Mouse (Mus musculus): Measurements from ENCODE around the gene Fgfr2. TPM values are rescaled to one million over a fixed set of nuclear protein-coding genes. Genes with fewer than 3 reads are reported as not detected.

The Fgfr2 gene
- polyA plus RNA-seq, 1 experiment from 2014 or later = 67.0 TPM

GRCm38 (mm10) chr7:132705130-132705529 is 418.0 kb downstream of the Fgfr2 start:
- Histone ChIP-seq H3K4me3 (replicated peaks) (no peak overlapping the region), H3K27me3 (replicated peaks) (no peaks in the 10 kb centered on the region), H3K36me3 (no peaks in the 10 kb centered on the region), H3K9ac (no peak overlapping the region), H3K27ac (no peak overlapping the region), H3K4me1 (replicated peaks) (0 out of 2 replicates have a peak, but pooled peaks cover 2% of the 10 kb centered on the region), H3K9me3 (no peaks in the 10 kb centered on the region), H3K4me2 (replicated peaks) (no peak overlapping the region)
- no peak for ATAC-seq
- WGBS = 91% methylated on average over 7 of the region's 7 CpGs

- ATAC-seq = no peak
- Histone ChIP-seq H3K9ac (no peak overlapping the region), H3K27ac (no peak overlapping the region), H3K4me2 (replicated peaks) (no peak overlapping the region), H3K27me3 (replicated peaks) (no peaks in the 10 kb centered on the region), H3K9me3 (no peaks in the 10 kb centered on the region), H3K4me1 (replicated peaks) (0 out of 2 replicates have a peak, but pooled peaks cover 2% of the 10 kb centered on the region), H3K36me3 (no peaks in the 10 kb centered on the region), H3K4me3 (replicated peaks) (no peak overlapping the region)
- 87% methylated on average over 8 of the region's 8 CpGs for WGBS
Observed at GRCm38 (mm10) chr7:132704310-132704875, 418.8 kb downstream of the Fgfr2 start.

- no peaks in the 10 kb centered on the region for H3K27me3 ChIP-seq (replicated peaks)
- no peak overlapping the region for H3K27ac ChIP-seq
- WGBS = 78% methylated on average over 9 of the region's 9 CpGs
- H3K4me3 ChIP-seq (replicated peaks) = no peak overlapping the region
- ATAC-seq = peak; percentile 32; the same call in 1 of the 2 replicates
- no peak overlapping the region for H3K4me2 ChIP-seq (replicated peaks)
- H3K9ac ChIP-seq = no peak overlapping the region
- H3K4me1 ChIP-seq (replicated peaks) = 0 out of 2 replicates have a peak, but pooled peaks cover 2% of the 10 kb centered on the region
- no peaks in the 10 kb centered on the region for H3K36me3 ChIP-seq
- no peaks in the 10 kb centered on the region for H3K9me3 ChIP-seq
Observed at GRCm38 (mm10) chr7:132703515-132704309, 419.4 kb downstream of the Fgfr2 start.

GRCm38 (mm10) chr7:132702492-132703070 is 420.6 kb downstream of the Fgfr2 start:
- H3K4me3 ChIP-seq (replicated peaks) = no peak overlapping the region
- WGBS = 69% methylated on average over 5 of the region's 5 CpGs
- H3K4me2 ChIP-seq (replicated peaks) = no peak overlapping the region
- no peak overlapping the region for H3K27ac ChIP-seq
- 0 out of 2 replicates have a peak, but pooled peaks cover 2% of the 10 kb centered on the region for H3K4me1 ChIP-seq (replicated peaks)
- no peak for ATAC-seq
- H3K9ac ChIP-seq = no peak overlapping the region
- no peaks in the 10 kb centered on the region for H3K36me3 ChIP-seq
- H3K27me3 ChIP-seq (replicated peaks) = no peaks in the 10 kb centered on the region
- H3K9me3 ChIP-seq = no peaks in the 10 kb centered on the region

GRCm38 (mm10) chr7:132702024-132702423 is 421.1 kb downstream of the Fgfr2 start:
- H3K9me3 ChIP-seq = no peaks in the 10 kb centered on the region
- WGBS = 87% methylated on average over 3 of the region's 3 CpGs

GRCm38 (mm10) chr7:132701412-132701811 is 421.7 kb downstream of the Fgfr2 start:
- H3K9me3 ChIP-seq = no peaks in the 10 kb centered on the region
- H3K4me2 ChIP-seq (replicated peaks) = no peak overlapping the region
- WGBS = 54% methylated on average over 3 of the region's 3 CpGs
- H3K9ac ChIP-seq = no peak overlapping the region
- ATAC-seq = no peak
- 0 out of 2 replicates have a peak, but pooled peaks cover 2% of the 10 kb centered on the region for H3K4me1 ChIP-seq (replicated peaks)
- H3K4me3 ChIP-seq (replicated peaks) = no peak overlapping the region
- H3K27ac ChIP-seq = no peak overlapping the region
- H3K27me3 ChIP-seq (replicated peaks) = no peaks in the 10 kb centered on the region
- H3K36me3 ChIP-seq = no peaks in the 10 kb centered on the region

More at GRCm38 (mm10) chr7:132702024-132702423, 421.1 kb downstream of the Fgfr2 start:
- ATAC-seq = no peak
- H3K9ac ChIP-seq = no peak overlapping the region
- H3K27ac ChIP-seq = no peak overlapping the region
- H3K27me3 ChIP-seq (replicated peaks) = no peaks in the 10 kb centered on the region
- 0 out of 2 replicates have a peak, but pooled peaks cover 2% of the 10 kb centered on the region for H3K4me1 ChIP-seq (replicated peaks)
- no peaks in the 10 kb centered on the region for H3K36me3 ChIP-seq
- no peak overlapping the region for H3K4me3 ChIP-seq (replicated peaks)
- no peak overlapping the region for H3K4me2 ChIP-seq (replicated peaks)

GRCm38 (mm10) chr7:132700107-132700506 is 423.0 kb downstream of the Fgfr2 start:
- Histone ChIP-seq H3K27ac (no peak overlapping the region), H3K4me2 (replicated peaks) (no peak overlapping the region), H3K36me3 (no peaks in the 10 kb centered on the region), H3K9me3 (no peaks in the 10 kb centered on the region), H3K27me3 (replicated peaks) (no peaks in the 10 kb centered on the region), H3K9ac (no peak overlapping the region), H3K4me3 (replicated peaks) (no peak overlapping the region), H3K4me1 (replicated peaks) (0 out of 2 replicates have a peak, but pooled peaks cover 2% of the 10 kb centered on the region)
- WGBS = 66% methylated on average over 4 of the region's 4 CpGs
- ATAC-seq = no peak

- H3K27me3 ChIP-seq (replicated peaks) = no peaks in the 10 kb centered on the region
- no peak for ATAC-seq
- no peak overlapping the region for H3K9ac ChIP-seq
- H3K4me1 ChIP-seq (replicated peaks) = 0 out of 2 replicates have a peak, but pooled peaks cover 2% of the 10 kb centered on the region
- H3K4me2 ChIP-seq (replicated peaks) = no peak overlapping the region
- H3K27ac ChIP-seq = no peak overlapping the region
- no peaks in the 10 kb centered on the region for H3K9me3 ChIP-seq
- no peaks in the 10 kb centered on the region for H3K36me3 ChIP-seq
- no peak overlapping the region for H3K4me3 ChIP-seq (replicated peaks)
Observed at GRCm38 (mm10) chr7:132699639-132700038, 423.5 kb downstream of the Fgfr2 start.

- no peak overlapping the region for H3K4me2 ChIP-seq (replicated peaks)
- H3K27ac ChIP-seq = no peak overlapping the region
- no peak overlapping the region for H3K4me3 ChIP-seq (replicated peaks)
- 0 out of 2 replicates have a peak, but pooled peaks cover 2% of the 10 kb centered on the region for H3K4me1 ChIP-seq (replicated peaks)
- H3K9ac ChIP-seq = no peak overlapping the region
- no peaks in the 10 kb centered on the region for H3K9me3 ChIP-seq
- 68% methylated on average over 4 of the region's 4 CpGs for WGBS
- H3K27me3 ChIP-seq (replicated peaks) = no peaks in the 10 kb centered on the region
- H3K36me3 ChIP-seq = no peaks in the 10 kb centered on the region
- no peak for ATAC-seq
Observed at GRCm38 (mm10) chr7:132699165-132699564, 424.0 kb downstream of the Fgfr2 start.

GRCm38 (mm10) chr7:132698737-132699136 is 424.4 kb downstream of the Fgfr2 start:
- Histone ChIP-seq H3K4me1 (replicated peaks) (0 out of 2 replicates have a peak, but pooled peaks cover 2% of the 10 kb centered on the region), H3K27ac (no peak overlapping the region), H3K9ac (no peak overlapping the region), H3K27me3 (replicated peaks) (no peaks in the 10 kb centered on the region), H3K9me3 (no peaks in the 10 kb centered on the region), H3K4me2 (replicated peaks) (no peak overlapping the region), H3K36me3 (no peaks in the 10 kb centered on the region), H3K4me3 (replicated peaks) (no peak overlapping the region)
- no peak for ATAC-seq
- WGBS = 78% methylated on average over 4 of the region's 4 CpGs

- no peak for ATAC-seq
- H3K27me3 ChIP-seq (replicated peaks) = no peaks in the 10 kb centered on the region
- H3K4me3 ChIP-seq (replicated peaks) = no peak overlapping the region
- H3K36me3 ChIP-seq = no peaks in the 10 kb centered on the region
- no peak overlapping the region for H3K4me2 ChIP-seq (replicated peaks)
- WGBS = 81% methylated on average over 8 of the region's 8 CpGs
- H3K27ac ChIP-seq = no peak overlapping the region
- no peaks in the 10 kb centered on the region for H3K4me1 ChIP-seq (replicated peaks)
- no peaks in the 10 kb centered on the region for H3K9me3 ChIP-seq
- H3K9ac ChIP-seq = no peak overlapping the region
Observed at GRCm38 (mm10) chr7:132697258-132697796, 425.8 kb downstream of the Fgfr2 start.

GRCm38 (mm10) chr7:132693561-132693960 is 429.6 kb downstream of the Fgfr2 start:
- Histone ChIP-seq H3K4me1 (replicated peaks) (no peaks in the 10 kb centered on the region), H3K9me3 (no peaks in the 10 kb centered on the region), H3K27me3 (replicated peaks) (no peaks in the 10 kb centered on the region), H3K9ac (no peak overlapping the region), H3K4me3 (replicated peaks) (no peak overlapping the region), H3K27ac (no peak overlapping the region), H3K36me3 (no peaks in the 10 kb centered on the region), H3K4me2 (replicated peaks) (no peak overlapping the region)
- no peak for ATAC-seq
- 88% methylated on average over 2 of the region's 2 CpGs for WGBS
